Mouse (Mus musculus) neural tube, embryonic 14.5 days (tissue): Measurements from ENCODE around the gene Plekhh2. TPM values are rescaled to one million over a fixed set of nuclear protein-coding genes. Genes with fewer than 3 reads are reported as not detected.

Experiments used
- ATAC-seq: fragments of 200-750 bp; cut with Nextera tagmentation; 2 replicates; pipeline ENCODE4 v1.8.0; 2017; ENCODE audit warnings: low read depth, mild to moderate bottlenecking, moderate TSS enrichment, moderate library complexity
- H3K27ac ChIP-seq: fragments of 300-500 bp; sonication (generic); 2 replicates; pipeline ENCODE4 v1.5.1; 2014; ENCODE audit warnings: low read depth, mild to moderate bottlenecking, control low read depth, low read length, moderate library complexity, mixed read lengths
- H3K27me3 ChIP-seq: fragments of 300-500 bp; sonication (generic); 2 replicates; pipeline ENCODE4 v1.6.1; 2014; ENCODE audit warnings: low read length; ENCODE audit not compliant: control insufficient read depth, insufficient read depth
- H3K36me3 ChIP-seq: fragments of 300-500 bp; sonication (generic); 2 replicates; pipeline ENCODE4 v1.6.1; 2014; ENCODE audit warnings: low read length, mixed read lengths; ENCODE audit not compliant: control insufficient read depth, insufficient read depth
- H3K4me1 ChIP-seq: fragments of 300-500 bp; sonication (generic); 2 replicates; pipeline ENCODE4 v1.6.1; 2014; ENCODE audit warnings: low read length; ENCODE audit not compliant: control insufficient read depth, insufficient read depth
- H3K4me2 ChIP-seq: fragments of 300-500 bp; sonication (generic); 2 replicates; pipeline ENCODE4 v1.6.1; 2014; ENCODE audit warnings: mild to moderate bottlenecking, low read depth, low read length, control low read depth
- H3K4me3 ChIP-seq: fragments of 300-500 bp; sonication (generic); 2 replicates; pipeline ENCODE4 v1.5.1; 2014; ENCODE audit warnings: low read depth, low read length, control low read depth, mixed read lengths
- H3K9ac ChIP-seq: fragments of 300-500 bp; sonication (generic); replicated peaks from 2 replicates; pipeline ENCODE4 v1.6.1; 2014; ENCODE audit warnings: low read depth, mild to moderate bottlenecking, control low read depth, low read length, mixed read lengths
- H3K9me3 ChIP-seq: fragments of 300-500 bp; sonication (generic); 2 replicates; pipeline ENCODE4 v1.6.1; 2016; ENCODE audit warnings: low read length; ENCODE audit not compliant: control insufficient read depth
- WGBS: fragments of 180-500 bp; shearing (Covaris S2); extraction: QIAGEN DNeasy Blood & Tissue Kit; methylation state at CpG from one replicate; pipeline ENCODE4 v1.1.7; 2014; 5-methylcytosine and 5-hydroxymethylcytosine counted together
- polyA plus RNA-seq: library from polyadenylated mRNA; unstranded; fragments of >200 nt; fragmentation: Nextera tagmentation; extraction: Ambion mirVana; gene quantifications from 2 replicates; pipeline ENCODE4 v1.2.1, GENCODE M21; 2014

Plekhh2 gene
- polyA plus RNA-seq, 1 experiment from 2014 or later: 2.3 TPM

- Histone ChIP-seq H3K27me3 (no peaks in the 10 kb centered on the region), H3K9ac (no peak overlapping the region), H3K4me3 (no peak overlapping the region), H3K36me3 (no peaks in the 10 kb centered on the region), H3K4me2 (peak overlapping the region; percentile 3; the same call in 1 of the 2 replicates), H3K9me3 (no peaks in the 10 kb centered on the region), H3K27ac (no peak overlapping the region), H3K4me1 (no peaks in the 10 kb centered on the region)
- WGBS: 51% methylated on average over 10 of the region's 10 CpGs
- no peak for ATAC-seq
These were observed 84.3 kb downstream of the Plekhh2 start for GRCm38 (mm10) chr17:84596015-84596441.

DNA sequence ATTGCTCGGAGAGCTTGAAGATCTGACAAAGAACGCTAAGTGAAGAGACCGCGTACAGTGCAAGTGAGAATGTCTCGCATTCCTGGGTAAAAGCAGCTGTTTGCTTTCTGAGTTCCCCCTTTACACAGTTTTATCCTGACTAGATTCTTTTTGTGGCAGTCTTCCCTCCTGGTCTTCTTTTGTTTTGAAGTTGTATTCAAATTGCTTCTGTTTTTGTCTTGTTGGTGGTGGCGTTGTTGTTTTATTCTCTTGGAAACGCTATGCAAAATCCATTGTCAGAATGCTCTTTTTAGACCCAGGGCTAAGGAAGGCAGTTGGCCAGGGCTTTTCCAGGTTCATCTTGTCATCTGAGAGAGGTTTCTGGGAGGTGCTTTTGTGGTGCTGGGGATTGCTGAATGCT lies 84.8 kb downstream of the Plekhh2 start:
- Histone ChIP-seq H3K9me3 (no peaks in the 10 kb centered on the region), H3K4me1 (no peaks in the 10 kb centered on the region), H3K36me3 (no peaks in the 10 kb centered on the region), H3K4me3 (no peak overlapping the region), H3K27me3 (no peaks in the 10 kb centered on the region), H3K4me2 (no peak overlapping the region), H3K27ac (no peak overlapping the region), H3K9ac (no peak overlapping the region)
- no peak for ATAC-seq
- 47% methylated on average over 7 of the region's 7 CpGs for WGBS

DNA sequence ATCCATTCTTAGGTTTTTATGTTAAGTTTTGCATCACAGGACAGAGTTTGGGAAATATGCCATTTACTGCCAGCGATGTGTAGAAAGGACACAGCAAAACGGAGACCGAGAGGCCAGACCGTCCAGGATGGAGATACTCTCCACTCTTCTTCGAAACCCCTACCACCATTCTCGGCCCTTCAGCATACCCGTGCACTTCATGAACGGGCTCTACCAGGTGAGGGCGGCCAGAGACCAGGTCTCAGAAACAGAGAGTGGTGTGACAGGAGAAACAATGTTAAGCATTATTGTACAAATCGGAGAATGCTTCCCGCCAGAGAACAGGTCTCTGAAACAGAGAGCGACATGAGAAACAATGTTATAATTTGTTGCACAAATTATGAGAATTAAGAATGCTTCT lies 86.2 kb downstream of the Plekhh2 start:
- Histone ChIP-seq H3K4me1 (no peaks in the 10 kb centered on the region), H3K27ac (no peak overlapping the region), H3K9me3 (no peaks in the 10 kb centered on the region), H3K9ac (no peak overlapping the region), H3K4me2 (no peak overlapping the region), H3K4me3 (no peak overlapping the region), H3K27me3 (no peaks in the 10 kb centered on the region), H3K36me3 (no peaks in the 10 kb centered on the region)
- ATAC-seq: no peak
- 92% methylated on average over 12 of the region's 12 CpGs for WGBS

DNA sequence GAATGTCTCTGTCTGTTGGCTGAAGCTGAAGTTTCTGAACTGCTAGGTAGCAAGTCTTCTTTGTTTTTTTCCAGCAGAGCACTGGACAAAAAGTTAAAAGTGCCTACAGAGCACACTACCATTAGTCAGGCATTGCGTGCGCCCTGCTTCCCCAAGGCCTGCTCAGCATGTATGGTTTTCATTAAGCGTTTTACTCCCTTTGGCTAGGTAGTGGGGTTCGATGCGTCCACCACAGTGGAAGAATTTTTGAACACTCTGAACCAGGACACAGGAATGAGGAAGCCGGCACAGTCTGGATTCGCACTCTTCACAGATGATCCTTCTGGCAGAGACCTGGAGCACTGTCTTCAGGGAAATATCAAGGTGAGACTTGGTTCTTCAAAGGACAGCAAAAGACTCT lies 87.2 kb downstream of the Plekhh2 start:
- H3K9ac ChIP-seq: no peak overlapping the region
- ATAC-seq: no peak
- WGBS: 95% methylated on average over 7 of the region's 7 CpGs
- no peak overlapping the region for H3K4me3 ChIP-seq
- H3K27ac ChIP-seq: no peak overlapping the region
- H3K9me3 ChIP-seq: no peaks in the 10 kb centered on the region
- no peaks in the 10 kb centered on the region for H3K36me3 ChIP-seq
- no peaks in the 10 kb centered on the region for H3K4me1 ChIP-seq
- no peaks in the 10 kb centered on the region for H3K27me3 ChIP-seq
- no peak overlapping the region for H3K4me2 ChIP-seq

GRCm38 (mm10) chr17:84600051-84600983 lies 88.6 kb downstream of the Plekhh2 start:
- 79% methylated on average over 9 of the region's 9 CpGs for WGBS
- H3K27me3 ChIP-seq: no peaks in the 10 kb centered on the region
- no peak for ATAC-seq
- H3K4me3 ChIP-seq: no peak overlapping the region
- no peaks in the 10 kb centered on the region for H3K36me3 ChIP-seq
- no peak overlapping the region for H3K27ac ChIP-seq
- no peaks in the 10 kb centered on the region for H3K4me1 ChIP-seq
- no peak overlapping the region for H3K9ac ChIP-seq
- H3K9me3 ChIP-seq: no peaks in the 10 kb centered on the region
- H3K4me2 ChIP-seq: no peak overlapping the region

GRCm38 (mm10) chr17:84601805-84602204 lies 90.1 kb downstream of the Plekhh2 start:
- Histone ChIP-seq H3K4me1 (no peaks in the 10 kb centered on the region), H3K4me3 (no peak overlapping the region), H3K9me3 (no peaks in the 10 kb centered on the region), H3K27me3 (no peaks in the 10 kb centered on the region), H3K4me2 (no peak overlapping the region), H3K9ac (no peak overlapping the region), H3K27ac (no peak overlapping the region), H3K36me3 (no peaks in the 10 kb centered on the region)
- ATAC-seq: no peak
- 90% methylated on average over 5 of the region's 5 CpGs for WGBS

- H3K36me3 ChIP-seq: no peaks in the 10 kb centered on the region
- H3K27me3 ChIP-seq: no peaks in the 10 kb centered on the region
- 77% methylated on average over 9 of the region's 9 CpGs for WGBS
- H3K4me1 ChIP-seq: no peaks in the 10 kb centered on the region
- no peak overlapping the region for H3K9ac ChIP-seq
- ATAC-seq: no peak
- no peak overlapping the region for H3K4me3 ChIP-seq
- no peak overlapping the region for H3K27ac ChIP-seq
- H3K4me2 ChIP-seq: no peak overlapping the region
- H3K9me3 ChIP-seq: no peaks in the 10 kb centered on the region
These were observed 91.5 kb downstream of the Plekhh2 start for GRCm38 (mm10) chr17:84603202-84603627.

DNA sequence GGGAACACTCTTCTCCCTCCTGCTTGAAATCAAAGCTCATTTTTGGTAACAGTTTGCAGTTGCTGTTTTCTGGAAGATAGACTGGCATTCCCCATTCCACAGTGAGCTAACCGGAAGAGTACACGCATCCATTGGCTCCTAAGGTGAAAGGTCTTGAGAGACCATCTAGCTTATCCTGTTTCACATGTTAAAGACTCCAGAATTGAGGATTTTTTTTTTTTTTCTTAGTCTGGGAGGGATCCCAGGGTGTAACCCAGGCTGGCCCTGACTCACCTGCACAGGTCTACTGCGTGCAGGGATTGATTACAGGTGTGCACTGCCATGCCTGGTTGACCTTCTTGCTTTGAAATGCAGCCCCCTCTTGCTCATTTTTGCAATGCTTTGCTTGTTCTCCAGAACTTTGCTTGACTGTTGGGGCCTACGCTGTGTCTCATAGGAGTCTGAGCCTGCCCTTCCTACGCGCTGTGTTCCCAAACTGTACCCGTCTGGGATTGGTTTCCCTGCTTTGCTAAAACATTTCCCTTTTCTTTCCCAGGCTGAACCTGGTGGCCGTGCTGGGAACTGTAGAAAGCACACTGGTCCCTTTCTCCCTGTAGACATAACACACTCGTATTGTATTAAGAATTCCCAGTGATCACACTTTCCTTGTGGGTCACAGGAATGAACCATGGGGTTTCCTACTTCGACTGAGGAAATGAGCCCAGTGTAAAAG lies 92.2 kb downstream of the Plekhh2 start:
- 92% methylated on average over 10 of the region's 10 CpGs for WGBS
- H3K4me1 ChIP-seq: no peaks in the 10 kb centered on the region
- no peaks in the 10 kb centered on the region for H3K36me3 ChIP-seq
- H3K27me3 ChIP-seq: no peaks in the 10 kb centered on the region
- no peak for ATAC-seq
- no peaks in the 10 kb centered on the region for H3K9me3 ChIP-seq
- H3K4me3 ChIP-seq: no peak overlapping the region
- H3K9ac ChIP-seq: no peak overlapping the region
- H3K4me2 ChIP-seq: no peak overlapping the region
- H3K27ac ChIP-seq: no peak overlapping the region

- Histone ChIP-seq H3K27me3 (no peaks in the 10 kb centered on the region), H3K4me2 (no peak overlapping the region), H3K27ac (no peak overlapping the region), H3K4me1 (no peaks in the 10 kb centered on the region), H3K9ac (no peak overlapping the region), H3K4me3 (no peak overlapping the region), H3K9me3 (no peaks in the 10 kb centered on the region), H3K36me3 (no peaks in the 10 kb centered on the region)
- WGBS: 62% methylated on average over 13 of the region's 13 CpGs
- no peak for ATAC-seq
These were observed 95.3 kb downstream of the Plekhh2 start for GRCm38 (mm10) chr17:84606976-84607375.
